Mouse (Mus musculus): ENCODE measurements around the gene Rpn1.

Gene Rpn1

GRCm38 (mm10) chr6:88125815-88126214 lies 41.5 kb downstream of the Rpn1 start:
- ChIA-PET CTCF (interaction anchor here in 1 of 4 experiments (1.4 to 1.9 kb wide), 2 partner anchors 51 to 366 kb away, joined by 4 read pairs; no protein-coding TSS in a partner anchor), POLR2A (interaction anchor here in 1 of 4 experiments (0.6 kb wide), 1 partner anchor 449 kb away, joined by 3 read pairs; no protein-coding TSS in a partner anchor)

GRCm38 (mm10) chr6:88131521-88131920 lies 47.2 kb downstream of the Rpn1 start:
- POLR2A ChIA-PET = interaction anchor here in 2 of 4 experiments (0.7 to 1.2 kb wide), 3 partner anchors 8 to 24 kb away, joined by 3 to 4 read pairs (median 3); no protein-coding TSS in a partner anchor
- CTCF ChIA-PET = interaction anchor here in 2 of 4 experiments (0.7 to 3.0 kb wide), 3 partner anchors 8 to 320 kb away, joined by 3 to 13 read pairs (median 11); no protein-coding TSS in a partner anchor

GRCm38 (mm10) chr6:88132051-88132450 lies 47.8 kb downstream of the Rpn1 start:
- POLR2A ChIA-PET = interaction anchor here in 2 of 4 experiments (0.7 to 1.2 kb wide), 3 partner anchors 9 to 24 kb away, joined by 3 to 4 read pairs (median 3); no protein-coding TSS in a partner anchor

GRCm38 (mm10) chr6:88133061-88133460 lies 48.8 kb downstream of the Rpn1 start:
- ChIA-PET CTCF (interaction anchor here in 3 of 4 experiments (0.5 to 3.0 kb wide), 6 partner anchors 9 to 1712 kb away, joined by 3 to 13 read pairs (median 5); no protein-coding TSS in a partner anchor), POLR2A (interaction anchor here in 1 of 4 experiments (1.0 to 1.6 kb wide), 3 partner anchors 9 to 360 kb away, joined by 3 to 5 read pairs (median 3); no protein-coding TSS in a partner anchor)

More at GRCm38 (mm10) chr6:88132051-88132450, 47.8 kb downstream of the Rpn1 start:
- CTCF ChIA-PET = interaction anchor here in 3 of 4 experiments (0.7 to 3.0 kb wide), 6 partner anchors 8 to 319 kb away, joined by 3 to 13 read pairs (median 3); no protein-coding TSS in a partner anchor

- POLR2A ChIA-PET = interaction anchor here in 2 of 4 experiments (0.6 to 1.8 kb wide), 6 partner anchors 9 to 452 kb away, joined by 3 to 5 read pairs (median 4); no protein-coding TSS in a partner anchor
These were observed 49.6 kb downstream of the Rpn1 start for GRCm38 (mm10) chr6:88133878-88134277.

GRCm38 (mm10) chr6:88136201-88136631 lies 51.9 kb downstream of the Rpn1 start:
- ChIA-PET POLR2A (interaction anchor here in 3 of 4 experiments (0.8 to 2.2 kb wide), 9 partner anchors 11 to 873 kb away, joined by 3 to 9 read pairs (median 3); no protein-coding TSS in a partner anchor), CTCF (interaction anchor here in 3 of 4 experiments (0.7 to 3.9 kb wide), 5 partner anchors 12 to 96 kb away, joined by 3 to 19 read pairs (median 4); no protein-coding TSS in a partner anchor)

More at GRCm38 (mm10) chr6:88133878-88134277, 49.6 kb downstream of the Rpn1 start:
- CTCF ChIA-PET = interaction anchor here in 3 of 4 experiments (0.7 to 3.9 kb wide), 4 partner anchors 10 to 736 kb away, joined by 3 to 19 read pairs (median 8); no protein-coding TSS in a partner anchor

- CTCF ChIA-PET = interaction anchor here in 1 of 4 experiments (0.7 kb wide), 1 partner anchor 26 kb away, joined by 3 read pairs; no protein-coding TSS in a partner anchor
- POLR2A ChIA-PET = interaction anchor here in 1 of 4 experiments (0.7 to 1.5 kb wide), 2 partner anchors 9 to 14 kb away, joined by 3 read pairs; no protein-coding TSS in a partner anchor
These were observed 54.2 kb downstream of the Rpn1 start for GRCm38 (mm10) chr6:88138485-88138884.

- ChIA-PET POLR2A (interaction anchor here in 3 of 4 experiments (0.6 to 1.6 kb wide), 9 partner anchors 8 to 33 kb away, joined by 3 to 8 read pairs (median 4); no protein-coding TSS in a partner anchor), CTCF (interaction anchor here in 2 of 4 experiments (0.6 to 1.7 kb wide), 5 partner anchors 17 to 192 kb away, joined by 3 to 6 read pairs (median 4); no protein-coding TSS in a partner anchor)
These were observed 56.0 kb downstream of the Rpn1 start for GRCm38 (mm10) chr6:88140264-88140663.

- ChIA-PET POLR2A (interaction anchor here in 2 of 4 experiments (0.5 to 1.3 kb wide), 3 partner anchors 8 to 456 kb away, joined by 3 to 5 read pairs (median 5); no protein-coding TSS in a partner anchor), CTCF (interaction anchor here in 1 of 4 experiments (0.6 to 0.7 kb wide), 2 partner anchors 23 to 1553 kb away, joined by 3 to 7 read pairs; no protein-coding TSS in a partner anchor)
These were observed 61.5 kb downstream of the Rpn1 start for GRCm38 (mm10) chr6:88145793-88146192.

GRCm38 (mm10) chr6:88146576-88146975 lies 62.3 kb downstream of the Rpn1 start:
- POLR2A ChIA-PET = interaction anchor here in 2 of 4 experiments (0.8 to 2.9 kb wide), 8 partner anchors 9 to 95 kb away, joined by 3 to 13 read pairs (median 4); no protein-coding TSS in a partner anchor

GRCm38 (mm10) chr6:88147411-88148003 lies 63.2 kb downstream of the Rpn1 start:
- ChIA-PET CTCF (interaction anchor here (0.6 to 2.6 kb wide), 9 partner anchors 15 to 431 kb away, joined by 3 to 14 read pairs (median 3); no protein-coding TSS in a partner anchor), POLR2A (interaction anchor here in 2 of 4 experiments (0.6 to 3.0 kb wide), 20 partner anchors 7 to 307 kb away, joined by 3 to 16 read pairs (median 3); partner anchors contain the start of gene Rab7 (in 1 of the 2))

More at GRCm38 (mm10) chr6:88146576-88146975, 62.3 kb downstream of the Rpn1 start:
- CTCF ChIA-PET = interaction anchor here (1.1 to 2.6 kb wide), 4 partner anchors 22 to 96 kb away, joined by 3 to 14 read pairs (median 3); no protein-coding TSS in a partner anchor

GRCm38 (mm10) chr6:88151335-88151734 lies 67.1 kb downstream of the Rpn1 start:
- POLR2A ChIA-PET = interaction anchor here in 2 of 4 experiments (1.4 to 2.5 kb wide), 7 partner anchors 10 to 691 kb away, joined by 3 to 7 read pairs (median 5); partner anchors contain the start of gene Abtb1 (in 1 of the 2)
- CTCF ChIA-PET = interaction anchor here in 2 of 4 experiments (1.0 to 2.5 kb wide), 7 partner anchors 18 to 348 kb away, joined by 3 to 10 read pairs (median 5); no protein-coding TSS in a partner anchor

- CTCF ChIA-PET = interaction anchor here (0.6 to 2.5 kb wide), 19 partner anchors 10 to 848 kb away, joined by 3 to 10 read pairs (median 3); no protein-coding TSS in a partner anchor
- POLR2A ChIA-PET = interaction anchor here in 3 of 4 experiments (0.6 to 2.5 kb wide), 15 partner anchors 9 to 690 kb away, joined by 3 to 7 read pairs (median 4); partner anchors contain the start of gene Abtb1 (in 1 of the 3)
These were observed 67.9 kb downstream of the Rpn1 start for GRCm38 (mm10) chr6:88152127-88152705.

- ChIA-PET CTCF (interaction anchor here (0.7 to 2.2 kb wide), 9 partner anchors 9 to 816 kb away, joined by 3 to 10 read pairs (median 5); no protein-coding TSS in a partner anchor), POLR2A (interaction anchor here in 3 of 4 experiments (0.8 to 2.5 kb wide), 12 partner anchors 17 to 689 kb away, joined by 3 to 7 read pairs (median 5); partner anchors contain the start of gene Abtb1 (in 1 of the 3))
These were observed 68.7 kb downstream of the Rpn1 start for GRCm38 (mm10) chr6:88152979-88153378.

All from embryonic stem cell, embryonic (primary cell).